Mouse (Mus musculus): Measurements from ENCODE around the gene Pip5k1c. TPM values are rescaled to one million over a fixed set of nuclear protein-coding genes. Genes with fewer than 3 reads are reported as not detected.

The Pip5k1c gene
- 38.6 and 48.9 TPM in 2 replicates for polyA plus RNA-seq (2012; rRNA removed)

- DNase-seq (ENCODE audit: low spot score), result peak; percentile 94
Observed at GRCm38 (mm10) chr10:81292554-81293333, at the start of gene Pip5k1c. Gene Pip5k1c (plus strand): TSS chr10:81292963.

GRCm38 (mm10) chr10:81244146-81244545, 48.6 kb upstream of the Pip5k1c start:
- no peak for DNase-seq (ENCODE audit: low spot score)

- DNase-seq (ENCODE audit: low spot score), result peak; percentile 70
Observed at GRCm38 (mm10) chr10:81244595-81244994, 48.2 kb upstream of the Pip5k1c start.

GRCm38 (mm10) chr10:81245166-81245565, 47.6 kb upstream of the Pip5k1c start:
- DNase-seq (ENCODE audit: low spot score), result no peak

- no peak for DNase-seq (ENCODE audit: low spot score)
Observed at GRCm38 (mm10) chr10:81247804-81248203, 45.0 kb upstream of the Pip5k1c start.

GRCm38 (mm10) chr10:81249442-81249841, 43.3 kb upstream of the Pip5k1c start:
- no peak for DNase-seq (ENCODE audit: low spot score)

- no peak for DNase-seq (ENCODE audit: low spot score)
Observed at GRCm38 (mm10) chr10:81252424-81253419, 40.0 kb upstream of the Pip5k1c start, which contains the start of gene Matk. Gene Matk (plus strand): TSS chr10:81252935.

- DNase-seq (ENCODE audit: low spot score), result no peak
Observed at GRCm38 (mm10) chr10:81254886-81255285, 37.9 kb upstream of the Pip5k1c start.

GRCm38 (mm10) chr10:81257158-81258039, 35.4 kb upstream of the Pip5k1c start:
- no peak for DNase-seq (ENCODE audit: low spot score)

- DNase-seq (ENCODE audit: low spot score), result no peak
Observed at GRCm38 (mm10) chr10:81259225-81259884, 33.4 kb upstream of the Pip5k1c start.

- no peak for DNase-seq (ENCODE audit: low spot score)
Observed at GRCm38 (mm10) chr10:81261025-81261424, 31.7 kb upstream of the Pip5k1c start.

GRCm38 (mm10) chr10:81265540-81265939, 27.2 kb upstream of the Pip5k1c start:
- DNase-seq (ENCODE audit: low spot score), result no peak

- peak; percentile 98 for DNase-seq (ENCODE audit: low spot score)
Observed at GRCm38 (mm10) chr10:81266211-81267105, 26.3 kb upstream of the Pip5k1c start, which contains the start of the genes Mrpl54 and Apba3. Gene Mrpl54 (minus strand): TSS chr10:81266934. Gene Apba3 (plus strand): TSS chr10:81266960.

- DNase-seq (ENCODE audit: low spot score), result peak; percentile 69
Observed at GRCm38 (mm10) chr10:81268056-81268455, 24.7 kb upstream of the Pip5k1c start.

- no peak for DNase-seq (ENCODE audit: low spot score)
Observed at GRCm38 (mm10) chr10:81268643-81269412, 23.9 kb upstream of the Pip5k1c start.

- DNase-seq (ENCODE audit: low spot score), result no peak
Observed at GRCm38 (mm10) chr10:81272356-81272755, 20.4 kb upstream of the Pip5k1c start.

- DNase-seq (ENCODE audit: low spot score), result no peak
Observed at GRCm38 (mm10) chr10:81273842-81274241, 18.9 kb upstream of the Pip5k1c start.

- DNase-seq (ENCODE audit: low spot score), result no peak
Observed at GRCm38 (mm10) chr10:81277676-81278075, 15.1 kb upstream of the Pip5k1c start.

- no peak for DNase-seq (ENCODE audit: low spot score)
Observed at GRCm38 (mm10) chr10:81279496-81279895, 13.3 kb upstream of the Pip5k1c start.
